Mouse (Mus musculus) layer of hippocampus, adult 9-10 months (tissue): ENCODE measurements around the gene Nsg2.
A peak's percentile ranks its signal among the peaks of the same experiment; 100 is the strongest.
"Not testable (repeated sequence)": the region's sequence is repeated elsewhere in the genome, so short reads cannot be mapped to it uniquely, and the experiment has no call there.

Experiments used
- DNase-seq: peaks from one replicate; pipeline ENCODE4 v3.0.0; 2022; ENCODE audit warnings: low spot score

Gene Nsg2

DNA sequence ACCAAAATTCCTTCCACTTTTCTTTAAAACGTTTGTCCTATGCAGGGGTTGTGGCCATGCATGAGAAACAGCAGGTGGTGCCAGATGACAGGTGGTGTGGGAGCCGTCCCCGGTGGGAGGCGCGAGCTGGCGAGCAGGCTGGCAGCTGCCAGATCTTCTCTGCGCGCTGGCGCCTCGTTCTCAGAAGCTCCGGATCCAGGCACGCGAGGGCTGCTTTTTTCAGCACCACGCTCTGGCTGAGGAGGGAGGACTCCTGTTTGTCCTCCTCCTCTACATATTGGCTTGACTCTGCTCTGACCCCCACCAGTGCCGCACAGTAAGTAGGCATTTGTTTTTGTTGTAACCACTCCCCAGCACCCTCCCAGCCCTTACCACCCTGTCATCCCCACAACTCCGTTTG is at the start of gene Nsg2:
TSS of gene Nsg2 (plus strand) at position 183 of the 400 bp plus-strand sequence.
- peak; percentile 63 for DNase-seq

DNA sequence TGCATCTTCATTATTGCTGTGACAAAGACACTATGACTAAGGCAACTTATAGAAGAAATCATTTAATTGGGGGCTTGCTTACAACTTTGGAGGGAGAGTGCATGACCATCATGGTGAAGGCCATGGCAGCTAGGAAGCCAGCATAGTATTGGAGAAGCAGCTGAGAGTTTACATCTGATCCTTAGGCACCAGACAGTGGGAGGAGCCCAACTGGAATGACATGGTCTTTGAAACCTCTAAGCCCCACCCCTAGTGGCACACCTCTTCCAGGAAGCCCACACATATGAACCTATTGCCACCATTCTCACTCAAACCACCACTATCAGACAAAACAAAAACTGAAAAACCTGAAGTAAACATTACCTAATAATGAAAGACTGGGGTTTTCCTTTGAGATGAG is 40.2 kb upstream of the Nsg2 start:
- DNase-seq, result no peak

DNA sequence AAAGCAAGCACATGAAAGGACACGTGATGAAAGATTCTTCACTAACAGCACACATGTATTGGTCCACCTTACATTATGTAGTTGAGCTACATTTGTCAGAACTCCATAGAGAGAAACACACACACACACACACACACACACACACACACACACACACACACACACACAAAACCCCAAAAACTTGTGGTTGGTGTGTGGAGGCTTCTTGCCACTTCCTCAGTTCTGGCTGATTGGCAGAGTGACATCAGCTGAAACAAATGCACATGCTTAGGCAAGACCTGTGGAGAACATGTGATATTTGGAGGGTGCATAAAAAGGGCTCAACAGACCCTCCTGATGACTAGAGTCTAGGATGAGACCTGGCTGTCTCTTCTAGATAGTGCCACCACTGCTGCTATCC is 36.3 kb upstream of the Nsg2 start:
- DNase-seq, result no peak

DNA sequence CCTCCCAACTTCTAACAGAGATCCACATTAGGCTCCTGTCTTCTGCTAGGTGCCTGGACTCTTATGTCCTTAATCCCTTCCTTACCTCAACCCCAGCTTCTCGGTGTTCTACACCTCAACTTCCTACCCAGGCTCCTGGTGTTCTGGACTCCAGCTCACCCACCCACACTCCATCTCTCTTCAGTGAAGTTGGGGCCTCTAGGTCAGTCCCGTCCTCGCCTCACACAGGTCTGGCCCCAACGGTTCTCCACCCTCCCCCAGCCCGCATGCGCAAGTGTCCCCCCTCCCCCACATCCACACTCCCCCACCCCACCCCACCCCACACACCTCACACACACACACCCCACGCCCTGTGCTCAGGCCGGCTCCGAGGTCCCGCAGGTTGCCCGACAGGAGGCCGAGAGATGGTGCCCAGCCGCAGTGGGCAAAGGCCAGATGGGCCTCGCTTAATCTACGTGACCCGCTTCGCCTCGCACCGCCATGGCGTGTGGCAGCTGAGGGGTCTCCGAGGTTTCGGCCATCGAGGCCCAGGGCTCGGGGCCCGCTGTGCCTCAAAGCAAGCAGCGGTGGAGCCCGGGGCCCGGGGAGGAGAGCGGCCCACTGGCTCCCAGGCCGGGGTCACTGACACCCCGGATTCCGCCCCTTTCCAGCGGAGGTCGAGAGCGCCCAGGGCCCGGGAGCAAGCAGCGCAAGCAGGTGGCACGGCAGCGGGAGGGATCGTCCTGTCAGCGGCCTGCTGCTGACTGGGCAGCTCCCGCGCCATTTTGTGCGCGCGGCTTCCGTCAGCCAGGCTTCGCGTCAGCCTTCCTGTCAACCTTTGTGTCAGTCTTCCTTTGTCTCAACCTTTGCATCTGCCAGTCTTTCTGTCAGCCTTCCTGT is 34.8 kb upstream of the Nsg2 start, which contains the start of gene 4930524B15Rik:
TSS of gene 4930524B15Rik (plus strand) at position 337 of the 879 bp plus-strand sequence.
- DNase-seq, result no peak

GRCm38 (mm10) chr11:31974132-31974531 is 26.1 kb upstream of the Nsg2 start:
- DNase-seq, result no peak

- DNase-seq, result no peak
Measured at GRCm38 (mm10) chr11:31974826-31975225, 25.4 kb upstream of the Nsg2 start.

GRCm38 (mm10) chr11:31975678-31976077 is 24.6 kb upstream of the Nsg2 start:
- no peak for DNase-seq

GRCm38 (mm10) chr11:31976137-31976536 is 24.1 kb upstream of the Nsg2 start:
- no peak for DNase-seq

GRCm38 (mm10) chr11:31980089-31980488 is 20.2 kb upstream of the Nsg2 start:
- not testable (repeated sequence) for DNase-seq

DNA sequence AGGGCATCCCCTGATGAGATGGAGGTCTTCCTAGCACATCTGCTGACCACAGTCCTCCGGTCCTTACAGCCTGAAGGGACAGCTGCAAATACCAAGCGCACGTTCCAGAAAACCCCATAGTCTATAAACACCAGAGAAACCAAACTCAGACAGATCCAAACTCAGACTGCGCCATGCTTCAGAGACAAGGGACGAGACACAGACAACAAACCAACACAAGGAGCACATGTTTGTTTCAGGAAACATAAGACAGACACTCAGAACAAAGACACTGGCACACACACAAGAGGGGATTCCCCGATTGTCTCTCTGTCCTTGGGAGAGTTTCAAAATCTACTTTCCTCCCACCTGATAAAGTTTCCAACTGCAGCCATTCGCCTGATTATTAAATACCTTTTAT is 18.4 kb upstream of the Nsg2 start:
- no peak for DNase-seq

DNA sequence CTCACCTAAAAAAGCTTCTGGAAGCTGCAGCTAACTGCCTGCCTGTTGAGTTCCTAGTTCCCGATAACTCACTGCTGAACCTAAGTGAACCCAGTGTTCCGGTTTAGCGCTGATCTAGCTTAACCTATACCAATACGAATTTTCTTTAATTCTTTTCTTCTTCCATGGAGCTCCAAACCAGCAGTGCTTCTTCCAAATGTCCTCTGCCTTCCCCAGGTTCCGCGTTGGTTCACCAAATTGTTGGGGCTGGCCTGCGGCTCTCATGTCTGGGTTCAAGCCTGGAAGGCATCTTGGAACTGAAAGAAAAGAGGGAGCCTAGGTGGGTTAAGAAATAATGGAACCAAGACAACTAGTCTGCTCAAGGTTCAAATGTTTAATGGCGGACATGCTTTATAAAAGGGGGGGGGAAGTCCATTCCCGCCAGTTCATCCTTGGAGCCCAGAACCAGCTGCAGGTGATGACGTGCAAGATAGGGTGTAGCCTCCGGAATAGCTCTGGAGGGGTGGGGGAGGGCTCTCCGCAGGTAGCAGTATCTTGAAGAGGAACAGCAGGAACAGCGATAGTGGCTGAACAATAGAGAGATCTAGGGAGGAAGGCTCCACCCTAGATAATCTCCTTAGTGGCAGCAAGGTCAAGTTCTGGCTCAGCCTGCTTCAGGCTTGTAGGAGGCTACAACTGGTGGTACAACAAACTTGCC is 17.9 kb upstream of the Nsg2 start:
- not testable (repeated sequence) for DNase-seq

- no peak for DNase-seq
Measured at GRCm38 (mm10) chr11:31983249-31983648, 17.0 kb upstream of the Nsg2 start.

GRCm38 (mm10) chr11:31984786-31985185 is 15.5 kb upstream of the Nsg2 start:
- DNase-seq, result no peak

GRCm38 (mm10) chr11:31992535-31992934 is 7.7 kb upstream of the Nsg2 start:
- DNase-seq, result no peak

GRCm38 (mm10) chr11:31999716-32000115 is 547 bp upstream of the Nsg2 start:
- DNase-seq, result no peak

DNA sequence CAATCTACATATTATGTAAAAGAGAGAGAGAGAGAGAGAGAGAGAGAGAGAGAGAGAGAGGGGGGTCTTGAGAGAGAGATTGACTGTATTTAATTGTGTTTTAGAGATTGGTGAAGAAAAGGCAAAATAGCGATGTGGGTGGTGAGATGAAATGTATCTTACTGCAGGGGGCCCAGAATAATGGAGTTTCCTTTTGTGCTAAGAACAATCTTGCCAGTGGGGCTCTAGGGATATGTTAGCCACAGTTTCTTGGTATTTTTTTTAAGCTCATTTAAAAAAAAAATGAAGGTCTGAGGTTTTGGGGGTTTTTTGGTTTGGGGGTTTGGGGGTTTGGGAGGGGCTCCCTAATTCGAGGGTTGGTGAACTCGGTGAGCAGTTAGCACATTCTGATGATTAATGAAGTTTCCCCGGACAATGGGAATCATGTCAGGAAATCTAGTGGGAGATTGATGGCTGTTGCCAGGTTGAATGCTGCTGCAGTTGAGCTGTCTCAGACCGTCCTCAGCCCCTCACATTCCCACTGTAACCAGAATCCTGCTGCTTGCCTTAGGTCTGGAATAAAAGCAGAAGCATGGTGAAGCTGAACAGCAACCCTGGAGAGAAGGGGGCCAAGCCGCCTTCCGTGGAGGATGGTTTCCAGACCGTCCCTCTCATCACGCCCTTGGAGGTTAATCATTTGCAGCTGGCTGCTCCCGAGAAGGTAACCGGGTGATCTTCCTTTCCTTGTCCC is 1.1 kb downstream of the Nsg2 start:
- DNase-seq, result no peak

- no peak for DNase-seq
Measured at GRCm38 (mm10) chr11:32002670-32003072, 2.4 kb downstream of the Nsg2 start.

- not testable (repeated sequence) for DNase-seq
Measured at GRCm38 (mm10) chr11:32008049-32008448, 7.8 kb downstream of the Nsg2 start.

DNA sequence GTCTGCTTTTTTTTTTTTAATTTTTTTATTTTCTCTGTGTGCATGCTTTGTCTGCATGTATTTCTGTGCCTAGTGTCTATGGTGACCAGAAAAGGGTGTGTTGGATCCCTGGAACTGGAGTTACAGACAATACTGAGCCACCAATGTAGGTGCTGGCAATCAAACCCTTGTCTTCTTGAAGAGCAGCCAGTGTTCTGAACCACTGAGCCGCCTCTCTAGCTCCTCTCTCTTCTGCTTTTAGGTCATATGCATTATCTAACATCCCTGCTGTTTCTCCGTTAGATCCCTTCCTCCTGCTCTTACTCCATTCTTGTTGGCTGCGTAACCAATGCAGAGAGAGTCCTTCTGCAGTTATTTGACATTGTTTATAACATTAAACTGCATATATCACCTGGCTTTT is 8.6 kb downstream of the Nsg2 start:
- no peak for DNase-seq

DNA sequence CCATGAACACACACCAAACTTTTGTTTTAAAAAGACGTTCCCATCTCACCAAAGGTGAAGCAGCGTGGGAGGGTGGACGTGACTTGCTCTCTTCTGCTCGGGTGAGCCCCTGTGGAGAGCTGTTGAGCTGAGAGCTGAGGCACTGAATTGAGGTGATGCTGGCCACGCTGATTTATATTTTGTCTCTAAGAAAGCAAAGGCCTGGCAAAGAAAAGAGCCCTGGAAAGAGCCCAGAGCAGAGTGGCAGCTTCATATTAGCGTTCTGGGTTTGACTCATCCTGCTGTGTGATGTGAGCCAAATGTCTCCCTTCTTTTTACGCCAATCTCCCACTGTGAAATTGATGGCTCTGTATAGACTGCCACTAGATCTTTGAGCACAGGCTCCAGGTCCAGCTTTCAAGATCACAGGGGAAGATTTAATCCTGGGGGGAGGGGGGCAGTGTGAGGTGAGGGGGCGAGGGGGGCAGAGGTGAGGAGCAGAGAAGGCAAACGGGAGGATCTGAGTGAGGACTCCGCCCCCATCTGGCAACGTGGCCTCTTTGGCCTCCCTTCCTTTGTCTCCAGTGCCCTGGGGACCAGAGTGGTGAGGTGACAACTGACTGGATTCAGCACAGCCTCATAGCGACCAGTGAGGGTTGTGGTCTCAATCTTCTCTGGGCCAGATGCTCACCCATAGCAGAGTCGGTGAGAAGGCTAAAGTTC is 9.8 kb downstream of the Nsg2 start:
- DNase-seq, result peak; percentile 38

- DNase-seq, result no peak
Measured at GRCm38 (mm10) chr11:32010663-32010970, 10.4 kb downstream of the Nsg2 start.
